Mouse (Mus musculus) right cerebral cortex, adult 18-20 months (tissue): ENCODE data around the gene 1700018F24Rik.
"Not testable (repeated sequence)": the region's sequence is repeated elsewhere in the genome, so short reads cannot be mapped to it uniquely, and the experiment has no call there.

Source experiments
- DNase-seq: peaks from one replicate; pipeline ENCODE4 v3.0.0; 2022; ENCODE audit warnings: mixed read lengths

Gene 1700018F24Rik

GRCm38 (mm10) chr5:145042690-145043089 lies at the start of gene 1700018F24Rik:
1700018F24Rik (plus strand) TSS chr5:145042990.
- DNase-seq: not testable (repeated sequence)

GRCm38 (mm10) chr5:144998491-144998890 lies 44.3 kb upstream of the 1700018F24Rik start:
- DNase-seq: no peak

- no peak for DNase-seq
These were observed 39.4 kb upstream of the 1700018F24Rik start for GRCm38 (mm10) chr5:145003362-145003761.

GRCm38 (mm10) chr5:145004495-145004894 lies 38.3 kb upstream of the 1700018F24Rik start:
- DNase-seq: no peak

GRCm38 (mm10) chr5:145005596-145005995 lies 37.2 kb upstream of the 1700018F24Rik start:
- DNase-seq: no peak

GRCm38 (mm10) chr5:145008878-145009659 lies 33.7 kb upstream of the 1700018F24Rik start:
- DNase-seq: no peak

- DNase-seq: no peak
These were observed 28.5 kb upstream of the 1700018F24Rik start for GRCm38 (mm10) chr5:145014278-145014677.

GRCm38 (mm10) chr5:145016761-145017160 lies 26.0 kb upstream of the 1700018F24Rik start:
- not testable (repeated sequence) for DNase-seq

GRCm38 (mm10) chr5:145020254-145020653 lies 22.5 kb upstream of the 1700018F24Rik start:
- not testable (repeated sequence) for DNase-seq

- not testable (repeated sequence) for DNase-seq
These were observed 22.1 kb upstream of the 1700018F24Rik start for GRCm38 (mm10) chr5:145020712-145021111.

GRCm38 (mm10) chr5:145030476-145030875 lies 12.3 kb upstream of the 1700018F24Rik start:
- not testable (repeated sequence) for DNase-seq

- not testable (repeated sequence) for DNase-seq
These were observed 10.4 kb upstream of the 1700018F24Rik start, which contains the start of gene Gm4871 for GRCm38 (mm10) chr5:145032391-145032790. Gm4871 (minus strand) TSS chr5:145032754.

GRCm38 (mm10) chr5:145041628-145042027 lies 1.2 kb upstream of the 1700018F24Rik start:
- DNase-seq: no peak

- DNase-seq: not testable (repeated sequence)
These were observed 11.4 kb downstream of the 1700018F24Rik start for GRCm38 (mm10) chr5:145054187-145054586.

- DNase-seq: no peak
These were observed 15.1 kb downstream of the 1700018F24Rik start for GRCm38 (mm10) chr5:145057907-145058306.

GRCm38 (mm10) chr5:145058722-145059121 lies 15.9 kb downstream of the 1700018F24Rik start:
- DNase-seq: no peak

GRCm38 (mm10) chr5:145059524-145059923 lies 16.7 kb downstream of the 1700018F24Rik start:
- DNase-seq: no peak

GRCm38 (mm10) chr5:145064765-145065340 lies 22.1 kb downstream of the 1700018F24Rik start:
- DNase-seq: no peak

- DNase-seq: no peak
These were observed 26.1 kb downstream of the 1700018F24Rik start for GRCm38 (mm10) chr5:145068863-145069262.

GRCm38 (mm10) chr5:145069707-145070106 lies 26.9 kb downstream of the 1700018F24Rik start:
- peak; percentile 68 for DNase-seq

- no peak for DNase-seq
These were observed 28.6 kb downstream of the 1700018F24Rik start for GRCm38 (mm10) chr5:145071342-145071741.

- DNase-seq: no peak
These were observed 32.3 kb downstream of the 1700018F24Rik start for GRCm38 (mm10) chr5:145075081-145075480.

- no peak for DNase-seq
These were observed 39.2 kb downstream of the 1700018F24Rik start for GRCm38 (mm10) chr5:145081866-145082613.
